Mouse (Mus musculus) thymus, adult 2 months (tissue): ENCODE data around the gene Capn15.

Experiments used
- CTCF ChIP-seq: fragments of 200-500 bp; IDR thresholded peaks from 2 replicates; pipeline ENCODE4 v1.5.1; 2012; ENCODE audit warnings: mild to moderate bottlenecking, control low read depth, low read length, moderate library complexity, borderline replicate concordance; ENCODE audit not compliant: control insufficient read depth, poor library complexity, insufficient read depth; ENCODE audit errors: extremely low read depth
- POLR2A ChIP-seq: fragments of 200-500 bp; IDR thresholded peaks from 2 replicates; pipeline ENCODE4 v1.6.1; 2012; ENCODE audit warnings: mild to moderate bottlenecking, low read length, control low read depth, moderate library complexity; ENCODE audit not compliant: control insufficient read depth, poor library complexity, insufficient read depth; ENCODE audit errors: extremely low read depth

DNA sequence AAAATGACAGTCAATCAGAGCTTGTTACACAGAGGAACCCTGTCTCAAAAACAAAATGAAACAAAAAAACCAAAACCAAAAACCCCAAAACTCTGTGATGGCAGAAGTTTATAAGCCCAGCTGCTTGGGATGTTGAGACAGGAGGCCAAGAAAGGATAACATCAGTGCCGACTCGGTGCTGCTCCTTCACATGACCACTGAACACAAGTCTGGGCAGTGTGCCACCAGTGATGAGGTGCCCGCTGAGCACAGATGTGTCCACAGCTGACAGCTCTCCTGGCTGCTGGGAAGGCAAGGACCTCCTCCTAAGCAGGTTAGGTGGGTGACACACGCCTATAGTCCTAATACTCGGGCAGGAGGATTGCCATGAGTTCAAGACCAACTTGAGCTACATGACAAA is 63.5 kb downstream of the Capn15 start:
- TF ChIP-seq CTCF (no peak), POLR2A (no peak)
